Mouse (Mus musculus): ENCODE data around the gene Gbf1. TPM values are rescaled to one million over a fixed set of nuclear protein-coding genes. Genes with fewer than 3 reads are reported as not detected.

Gene Gbf1
- polyA plus RNA-seq, 1 experiment from 2014 or later, result 57.4 TPM

DNA sequence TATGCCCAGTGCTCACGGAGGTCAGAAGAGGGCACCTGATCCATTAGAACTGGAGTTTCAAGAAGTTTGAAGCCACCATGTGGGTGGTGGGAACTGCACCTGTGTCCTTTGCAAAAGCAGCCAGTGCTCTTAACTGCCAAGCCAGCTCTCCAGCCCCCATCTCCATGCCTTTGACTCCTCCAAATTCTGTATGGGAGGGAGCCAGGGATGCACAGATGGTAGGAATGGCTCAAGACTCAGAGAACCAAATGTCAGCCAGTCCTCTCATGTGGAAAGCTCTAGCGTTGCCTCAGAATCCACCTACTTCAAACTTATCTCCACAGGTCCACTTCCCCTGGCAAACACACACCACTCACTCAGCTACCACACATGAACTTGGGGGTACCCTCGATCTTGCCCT is 181.6 kb downstream of the Gbf1 start:
- no peaks in the 10 kb centered on the region for H3K9me3 ChIP-seq
- H3K4me2 ChIP-seq, result no peak overlapping the region
- peaks cover 20% of the 10 kb centered on the region for H3K4me1 ChIP-seq (replicated peaks)
- H3K4me3 ChIP-seq (replicated peaks), result no peak overlapping the region
- WGBS, result 89% methylated on average over 3 of the region's 3 CpGs
- no peak overlapping the region for H3K9ac ChIP-seq (replicated peaks)
- H3K36me3 ChIP-seq, result peaks cover 28% of the 10 kb centered on the region
- no peak for ATAC-seq (ENCODE audit: insufficient number of reproducible peaks, insufficient read depth, low FRiP score, low TSS enrichment, low read depth)
- H3K27me3 ChIP-seq, result peaks cover 6% of the 10 kb centered on the region
- no peak overlapping the region for H3K27ac ChIP-seq

Other genes starting within 250 kb of the Gbf1 start
- gene Armh3, start 154.0 kb upstream of the Gbf1 start, polyA plus RNA-seq (2016; fragmentation: Nextera tagmentation; extraction: Ambion mirVana), result 19.8 and 19.9 TPM in 2 replicates
- 6.4 and 7.2 TPM in 2 replicates for gene Hps6, start 149.0 kb upstream of the Gbf1 start, polyA plus RNA-seq (2016; fragmentation: Nextera tagmentation; extraction: Ambion mirVana)
- gene Pprc1, start 107.6 kb upstream of the Gbf1 start, polyA plus RNA-seq (2016; fragmentation: Nextera tagmentation; extraction: Ambion mirVana), result 32.7 and 39.1 TPM in 2 replicates
- gene Ldb1, start 107.3 kb upstream of the Gbf1 start, polyA plus RNA-seq (2016; fragmentation: Nextera tagmentation; extraction: Ambion mirVana), result 135 and 145 TPM in 2 replicates
- 107 TPM in 2 replicates for gene Nolc1, start 76.6 kb upstream of the Gbf1 start, polyA plus RNA-seq (2016; fragmentation: Nextera tagmentation; extraction: Ambion mirVana)
- gene Elovl3, start 20.6 kb upstream of the Gbf1 start, polyA plus RNA-seq (2016; fragmentation: Nextera tagmentation; extraction: Ambion mirVana), result 0.40 and 0.53 TPM in 2 replicates
- 8.7 and 9.5 TPM in 2 replicates for gene Pitx3, start 4.2 kb upstream of the Gbf1 start, polyA plus RNA-seq (2016; fragmentation: Nextera tagmentation; extraction: Ambion mirVana)
- gene Nfkb2, start 151.8 kb downstream of the Gbf1 start, polyA plus RNA-seq (2016; fragmentation: Nextera tagmentation; extraction: Ambion mirVana), result 8.5 and 9.5 TPM in 2 replicates
- gene Psd, start 174.6 kb downstream of the Gbf1 start, polyA plus RNA-seq (2016; fragmentation: Nextera tagmentation; extraction: Ambion mirVana), result 2.8 and 3.0 TPM in 2 replicates
- 14.3 and 14.4 TPM in 2 replicates for gene Fbxl15, start 175.7 kb downstream of the Gbf1 start, polyA plus RNA-seq (2016; fragmentation: Nextera tagmentation; extraction: Ambion mirVana)
- gene Cuedc2, start 186.2 kb downstream of the Gbf1 start, polyA plus RNA-seq (2016; fragmentation: Nextera tagmentation; extraction: Ambion mirVana), result 165 and 176 TPM in 2 replicates
- 3.8 and 4.4 TPM in 2 replicates for gene Mfsd13a, start 188.6 kb downstream of the Gbf1 start, polyA plus RNA-seq (2016; fragmentation: Nextera tagmentation; extraction: Ambion mirVana)
- 2.3 TPM in 2 replicates for gene 2310034G01Rik, start 197.8 kb downstream of the Gbf1 start, polyA plus RNA-seq (2016; fragmentation: Nextera tagmentation; extraction: Ambion mirVana)
- gene Actr1a, start 243.2 kb downstream of the Gbf1 start, polyA plus RNA-seq (2016; fragmentation: Nextera tagmentation; extraction: Ambion mirVana), result 145 and 147 TPM in 2 replicates
- 44.4 and 45.2 TPM in 2 replicates for gene Sufu, start 244.4 kb downstream of the Gbf1 start, polyA plus RNA-seq (2016; fragmentation: Nextera tagmentation; extraction: Ambion mirVana)

All from limb, embryonic 12.5 days (tissue).